Mouse (Mus musculus): Measurements from ENCODE around the gene Poldip3. TPM values are rescaled to one million over a fixed set of nuclear protein-coding genes. Genes with fewer than 3 reads are reported as not detected.

Poldip3 gene
- polyA plus RNA-seq, 1 experiment from 2014 or later = 173 TPM

GRCm38 (mm10) chr15:83088495-83089428 lies 60.4 kb downstream of the Poldip3 start:
- ATAC-seq (ENCODE audit: low FRiP score) = no peak
- no peak overlapping the region for H3K27ac ChIP-seq
- H3K4me1 ChIP-seq = peaks cover 20% of the 10 kb centered on the region
- H3K27me3 ChIP-seq = peaks cover 42% of the 10 kb centered on the region
- 0 out of 2 replicates have a peak overlapping the region, but pooled peaks have one; percentile 11 for H3K4me3 ChIP-seq (replicated peaks)
- no peaks in the 10 kb centered on the region for H3K9me3 ChIP-seq
- H3K9ac ChIP-seq = 0 out of 2 replicates have a peak overlapping the region, but pooled peaks have one; percentile 38
- no peaks in the 10 kb centered on the region for H3K36me3 ChIP-seq (replicated peaks)
- H3K4me2 ChIP-seq = peak overlapping the region; percentile 39
- WGBS = 5% methylated on average over 27 of the region's 27 CpGs

GRCm38 (mm10) chr15:83086636-83087328 lies 62.4 kb downstream of the Poldip3 start:
- Histone ChIP-seq H3K4me3 (replicated peaks) (no peak overlapping the region), H3K27me3 (peaks cover 44% of the 10 kb centered on the region), H3K27ac (no peak overlapping the region), H3K4me2 (no peak overlapping the region), H3K9me3 (no peaks in the 10 kb centered on the region), H3K4me1 (peaks cover 32% of the 10 kb centered on the region), H3K9ac (no peak overlapping the region; the same call in 1 of the 2 replicates), H3K36me3 (replicated peaks) (no peaks in the 10 kb centered on the region)
- WGBS = 84% methylated on average over 13 of the region's 13 CpGs
- no peak for ATAC-seq (ENCODE audit: low FRiP score)

GRCm38 (mm10) chr15:83085901-83086300 lies 63.3 kb downstream of the Poldip3 start:
- no peak for ATAC-seq (ENCODE audit: low FRiP score)
- no peak overlapping the region for H3K27ac ChIP-seq
- H3K4me3 ChIP-seq (replicated peaks) = no peak overlapping the region
- 35% methylated on average over 7 of the region's 7 CpGs for WGBS
- H3K27me3 ChIP-seq = peaks cover 41% of the 10 kb centered on the region
- no peaks in the 10 kb centered on the region for H3K9me3 ChIP-seq
- H3K36me3 ChIP-seq (replicated peaks) = no peaks in the 10 kb centered on the region
- H3K9ac ChIP-seq = no peak overlapping the region
- H3K4me1 ChIP-seq = peaks cover 32% of the 10 kb centered on the region
- no peak overlapping the region for H3K4me2 ChIP-seq

- peaks cover 29% of the 10 kb centered on the region for H3K27me3 ChIP-seq
- H3K4me1 ChIP-seq = peaks cover 28% of the 10 kb centered on the region
- H3K4me3 ChIP-seq (replicated peaks) = no peak overlapping the region
- H3K9me3 ChIP-seq = no peaks in the 10 kb centered on the region
- 54% methylated on average over 13 of the region's 13 CpGs for WGBS
- no peak overlapping the region for H3K9ac ChIP-seq
- ATAC-seq (ENCODE audit: low FRiP score) = peak; percentile 44
- H3K36me3 ChIP-seq (replicated peaks) = no peaks in the 10 kb centered on the region
- H3K27ac ChIP-seq = peak overlapping the region; percentile 66
- no peak overlapping the region for H3K4me2 ChIP-seq
Observed at GRCm38 (mm10) chr15:83084022-83084640, 65.1 kb downstream of the Poldip3 start.

- H3K36me3 ChIP-seq (replicated peaks) = no peaks in the 10 kb centered on the region
- WGBS = 57% methylated on average over 5 of the region's 5 CpGs
- H3K9ac ChIP-seq = no peak overlapping the region
Observed at GRCm38 (mm10) chr15:83083530-83083929, 65.7 kb downstream of the Poldip3 start.

More at GRCm38 (mm10) chr15:83083530-83083929, 65.7 kb downstream of the Poldip3 start:
- Histone ChIP-seq H3K4me1 (peaks cover 22% of the 10 kb centered on the region), H3K27ac (peak overlapping the region; percentile 66), H3K9me3 (no peaks in the 10 kb centered on the region), H3K27me3 (peaks cover 23% of the 10 kb centered on the region), H3K4me2 (no peak overlapping the region), H3K4me3 (replicated peaks) (no peak overlapping the region)
- ATAC-seq (ENCODE audit: low FRiP score) = no peak

Other genes with a start within 250 kb of the Poldip3 start
- 14.7 and 14.9 TPM in 2 replicates for gene Tcf20, start 161.5 kb downstream of the Poldip3 start, polyA plus RNA-seq (2016; fragmentation: Nextera tagmentation; extraction: Ambion mirVana)
- gene Nfam1, start 116.1 kb downstream of the Poldip3 start, polyA plus RNA-seq (2016; fragmentation: Nextera tagmentation; extraction: Ambion mirVana) = 1.4 and 1.7 TPM in 2 replicates
- gene Serhl, start 59.9 kb downstream of the Poldip3 start, polyA plus RNA-seq (2016; fragmentation: Nextera tagmentation; extraction: Ambion mirVana) = 36.0 and 45.4 TPM in 2 replicates
- 64.8 and 65.9 TPM in 2 replicates for gene Rrp7a, start 26.6 kb downstream of the Poldip3 start, polyA plus RNA-seq (2016; fragmentation: Nextera tagmentation; extraction: Ambion mirVana)
- 125 and 140 TPM in 2 replicates for gene Cyb5r3, start 23.2 kb upstream of the Poldip3 start, polyA plus RNA-seq (2016; fragmentation: Nextera tagmentation; extraction: Ambion mirVana)
- 1.3 and 1.4 TPM in 2 replicates for gene A4galt, start 102.4 kb upstream of the Poldip3 start, polyA plus RNA-seq (2016; fragmentation: Nextera tagmentation; extraction: Ambion mirVana)
- 35.3 and 37.3 TPM in 2 replicates for gene Arfgap3, start 200.9 kb upstream of the Poldip3 start, polyA plus RNA-seq (2016; fragmentation: Nextera tagmentation; extraction: Ambion mirVana)